Mouse (Mus musculus) heart, embryonic 11.5 days (tissue): ENCODE measurements at regions not wholly inside any gene's neighbourhood (a gene's known extent, or its start where the extent isn't known, plus 50 kb on each side); places are given as distances from the start of the nearest gene placed in this dataset.

Source experiments
- ATAC-seq: fragments of 200-750 bp; cut with Nextera tagmentation; replicated peaks from 2 replicates; pipeline ENCODE4 v1.8.0; 2017; ENCODE audit warnings: moderate library complexity; ENCODE audit not compliant: insufficient number of reproducible peaks, low FRiP score, low TSS enrichment
- H3K27ac ChIP-seq: fragments of 300-500 bp; sonication (generic); 2 replicates; pipeline ENCODE4 v1.5.1; 2014; ENCODE audit warnings: mild to moderate bottlenecking, low read depth, low read length
- H3K27me3 ChIP-seq: fragments of 300-500 bp; sonication (generic); 2 replicates; pipeline ENCODE4 v1.6.1; 2014; ENCODE audit warnings: mild to moderate bottlenecking, low read length, mixed read lengths; ENCODE audit not compliant: control insufficient read depth, insufficient read depth
- H3K36me3 ChIP-seq: fragments of 300-500 bp; sonication (generic); 2 replicates; pipeline ENCODE4 v1.6.1; 2014; ENCODE audit warnings: mild to moderate bottlenecking, low read length, moderate library complexity, mixed read lengths; ENCODE audit not compliant: control insufficient read depth, insufficient read depth
- H3K4me1 ChIP-seq: fragments of 300-500 bp; sonication (generic); 2 replicates; pipeline ENCODE4 v1.6.1; 2014; ENCODE audit warnings: low read length; ENCODE audit not compliant: control insufficient read depth, insufficient read depth
- H3K4me2 ChIP-seq: fragments of 300-500 bp; sonication (generic); 2 replicates; pipeline ENCODE4 v1.6.1; 2014; ENCODE audit warnings: mild to moderate bottlenecking, moderate library complexity
- H3K4me3 ChIP-seq: fragments of 300-500 bp; sonication (generic); 2 replicates; pipeline ENCODE4 v1.5.1; 2014; ENCODE audit warnings: low read depth, low read length
- H3K9ac ChIP-seq: fragments of 300-500 bp; sonication (generic); 2 replicates; pipeline ENCODE4 v1.6.1; 2014; ENCODE audit warnings: mild to moderate bottlenecking, low read depth, low read length, moderate library complexity
- H3K9me3 ChIP-seq: fragments of 300-500 bp; sonication (generic); replicated peaks from 2 replicates; pipeline ENCODE4 v1.6.1; 2016; ENCODE audit warnings: low read length; ENCODE audit not compliant: control insufficient read depth
- WGBS: fragments of 180-500 bp; shearing (Covaris S2); extraction: QIAGEN DNeasy Blood & Tissue Kit; methylation state at CpG from one replicate; pipeline ENCODE4 v1.1.7; 2014; ENCODE audit not compliant: insufficient replicate concordance; 5-methylcytosine and 5-hydroxymethylcytosine counted together

DNA sequence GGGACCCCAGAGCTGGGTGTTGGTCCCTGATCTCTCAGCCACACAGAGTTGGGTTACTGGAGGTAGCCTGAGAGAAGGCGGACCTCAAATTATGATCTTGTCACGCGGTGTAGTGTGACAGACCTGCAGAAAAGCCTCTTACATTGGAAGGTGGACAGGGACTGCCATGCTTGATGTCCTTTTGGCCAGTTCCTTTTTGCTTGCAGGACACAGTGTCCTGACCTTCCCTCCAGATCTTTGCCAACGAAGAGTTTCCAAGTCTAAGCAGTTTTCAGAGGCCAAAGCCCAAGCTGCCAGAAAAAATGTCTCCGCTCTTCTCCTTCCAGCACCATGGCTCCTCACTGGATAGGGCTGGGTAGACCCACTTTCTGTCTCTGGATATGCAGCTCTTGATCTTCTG lies 248.6 kb downstream of the Foxo1 start:
- Histone ChIP-seq H3K4me2 (no peak overlapping the region), H3K9ac (no peak overlapping the region), H3K27me3 (no peaks in the 10 kb centered on the region), H3K4me3 (no peak overlapping the region), H3K4me1 (peaks cover 4% of the 10 kb centered on the region; the same call in 1 of the 2 replicates), H3K27ac (no peak overlapping the region), H3K36me3 (no peaks in the 10 kb centered on the region), H3K9me3 (no peaks in the 10 kb centered on the region)
- no peak for ATAC-seq
- 89% methylated on average over 5 of the region's 5 CpGs for WGBS

DNA sequence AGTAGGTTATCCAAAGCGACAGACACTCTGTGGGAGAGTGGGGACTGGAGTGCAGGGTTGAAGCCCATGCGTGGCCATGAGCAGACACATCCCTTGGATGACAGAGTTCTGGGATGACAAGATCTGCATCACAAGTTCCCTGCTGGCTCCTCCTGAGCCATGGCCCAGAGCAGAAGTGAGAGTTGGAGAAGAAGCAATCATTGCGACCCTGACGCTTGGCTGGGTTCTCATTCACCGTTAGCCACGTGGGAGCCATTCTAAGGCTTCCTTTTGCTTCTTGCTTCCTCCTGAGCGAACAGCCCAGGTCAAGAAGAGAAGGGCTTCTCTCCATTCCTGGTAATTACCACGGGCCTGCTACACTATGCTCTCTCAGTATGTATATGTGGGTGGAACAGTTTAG lies 244.6 kb downstream of the Foxo1 start:
- no peak for ATAC-seq
- H3K4me1 ChIP-seq = peaks cover 4% of the 10 kb centered on the region; the same call in 1 of the 2 replicates
- H3K4me2 ChIP-seq = no peak overlapping the region
- H3K27ac ChIP-seq = no peak overlapping the region
- H3K9ac ChIP-seq = no peak overlapping the region
- no peaks in the 10 kb centered on the region for H3K27me3 ChIP-seq
- H3K4me3 ChIP-seq = no peak overlapping the region
- H3K36me3 ChIP-seq = no peaks in the 10 kb centered on the region
- no peaks in the 10 kb centered on the region; the same call in 1 of the 2 replicates for H3K9me3 ChIP-seq
- WGBS = 83% methylated on average over 8 of the region's 8 CpGs

DNA sequence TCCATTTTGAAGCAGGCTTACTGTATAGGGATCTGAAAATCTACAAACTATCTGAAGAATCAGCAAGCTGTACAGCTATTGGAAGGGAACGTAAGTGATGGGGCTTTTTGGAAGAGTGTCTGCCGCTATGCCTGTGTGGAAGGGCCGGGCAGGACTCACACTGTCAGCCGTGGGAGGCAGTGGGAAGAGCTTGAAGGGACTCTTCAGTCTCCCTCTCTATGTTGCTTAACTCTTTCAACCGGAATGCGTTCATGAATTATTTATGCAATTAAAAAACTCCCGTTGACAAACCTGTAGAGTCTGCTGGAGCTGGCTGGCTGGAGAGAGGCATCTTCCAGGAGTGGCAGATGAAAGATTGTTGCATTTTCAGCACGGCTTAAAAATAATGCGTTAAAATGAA lies 243.4 kb downstream of the Foxo1 start:
- H3K9me3 ChIP-seq = no peaks in the 10 kb centered on the region; the same call in 1 of the 2 replicates
- peaks cover 4% of the 10 kb centered on the region; the same call in 1 of the 2 replicates for H3K4me1 ChIP-seq
- WGBS = 78% methylated on average over 9 of the region's 9 CpGs
- no peak for ATAC-seq
- H3K4me3 ChIP-seq = no peak overlapping the region
- no peaks in the 10 kb centered on the region for H3K27me3 ChIP-seq
- no peak overlapping the region for H3K27ac ChIP-seq
- no peaks in the 10 kb centered on the region for H3K36me3 ChIP-seq
- no peak overlapping the region for H3K4me2 ChIP-seq
- H3K9ac ChIP-seq = no peak overlapping the region

DNA sequence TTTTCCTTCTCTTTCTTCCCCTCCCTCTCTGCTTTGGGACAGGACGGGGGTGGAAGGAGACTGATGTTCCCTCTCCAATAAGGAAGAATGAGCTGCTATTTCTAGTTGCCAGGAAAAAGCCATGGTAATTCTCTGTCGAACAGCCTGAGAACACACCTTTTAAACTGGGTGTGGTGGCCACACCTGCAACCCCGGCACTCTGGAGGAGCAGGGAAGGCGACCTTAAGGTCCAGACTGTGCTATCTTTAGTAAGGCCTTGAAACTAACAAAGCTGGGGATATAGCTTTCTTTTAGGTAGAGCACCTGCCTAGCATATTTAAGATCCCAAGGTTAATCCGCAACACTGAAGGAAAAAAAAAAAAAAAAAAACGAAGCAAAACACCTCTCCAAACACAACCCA lies 242.7 kb downstream of the Foxo1 start:
- ATAC-seq = no peak
- no peaks in the 10 kb centered on the region for H3K27me3 ChIP-seq
- 62% methylated on average over 6 of the region's 6 CpGs for WGBS
- no peaks in the 10 kb centered on the region for H3K36me3 ChIP-seq
- no peak overlapping the region for H3K4me3 ChIP-seq
- no peaks in the 10 kb centered on the region; the same call in 1 of the 2 replicates for H3K9me3 ChIP-seq
- peaks cover 4% of the 10 kb centered on the region; the same call in 1 of the 2 replicates for H3K4me1 ChIP-seq
- no peak overlapping the region for H3K9ac ChIP-seq
- peak overlapping the region; percentile 17; the same call in 1 of the 2 replicates for H3K4me2 ChIP-seq
- H3K27ac ChIP-seq = no peak overlapping the region

DNA sequence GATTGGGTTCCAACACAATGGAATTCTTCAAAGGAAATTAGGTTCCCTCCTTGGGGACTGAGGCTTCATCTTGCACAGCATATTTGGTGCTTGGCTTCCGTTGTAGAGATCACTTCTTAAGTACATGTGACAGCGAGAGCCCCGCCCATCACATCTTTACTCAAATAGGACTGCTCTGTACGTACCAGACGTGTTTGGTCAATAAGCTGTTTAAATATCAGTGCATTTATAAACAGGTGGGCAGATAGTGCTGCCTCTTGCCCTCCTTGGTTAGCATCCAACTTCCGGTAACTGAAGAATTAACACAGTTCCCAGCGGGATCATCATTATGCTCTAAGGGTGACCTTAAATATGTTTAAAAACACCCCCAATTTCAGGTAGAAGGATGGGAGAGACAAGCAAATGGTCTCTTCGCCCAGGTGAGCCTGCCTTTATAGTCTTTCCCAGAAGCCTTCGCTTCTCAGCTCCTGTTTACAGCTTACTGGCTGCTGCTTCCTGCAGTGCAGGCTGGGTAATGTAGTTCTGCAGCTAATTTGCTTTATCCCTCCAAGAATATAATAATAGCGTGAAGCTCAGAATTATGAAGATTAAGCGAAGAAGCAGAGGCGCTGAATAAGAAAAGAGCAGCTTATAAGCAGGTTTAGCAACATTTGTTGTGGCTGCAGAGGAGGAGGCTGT lies 242.1 kb downstream of the Foxo1 start:
- Histone ChIP-seq H3K4me1 (peaks cover 4% of the 10 kb centered on the region; the same call in 1 of the 2 replicates), H3K9ac (no peak overlapping the region), H3K4me2 (peak overlapping the region; percentile 17), H3K27ac (no peak overlapping the region), H3K4me3 (no peak overlapping the region), H3K9me3 (no peaks in the 10 kb centered on the region; the same call in 1 of the 2 replicates), H3K27me3 (no peaks in the 10 kb centered on the region), H3K36me3 (no peaks in the 10 kb centered on the region)
- no peak for ATAC-seq
- WGBS = 61% methylated on average over 12 of the region's 12 CpGs

DNA sequence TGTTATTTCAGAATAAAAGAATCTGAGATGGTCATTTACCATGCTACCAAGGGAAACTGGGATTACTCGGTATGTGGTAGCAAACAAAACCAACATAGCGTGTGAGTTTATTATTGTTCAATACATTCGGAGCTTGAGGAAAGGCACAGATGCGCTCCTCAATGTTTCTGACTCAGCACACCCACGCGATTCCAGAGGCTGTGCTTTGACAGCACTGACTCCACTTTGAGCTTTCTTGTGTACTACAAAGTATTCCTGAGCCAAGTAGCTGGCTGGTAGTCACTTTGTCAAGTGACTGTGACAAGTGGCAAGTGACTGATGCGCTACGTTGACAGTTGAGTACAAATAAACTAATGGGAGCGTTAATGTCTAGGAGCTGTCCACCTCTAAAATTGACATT lies 235.8 kb downstream of the Foxo1 start:
- H3K27me3 ChIP-seq = no peaks in the 10 kb centered on the region
- H3K4me2 ChIP-seq = no peak overlapping the region
- H3K9me3 ChIP-seq = no peaks in the 10 kb centered on the region; the same call in 1 of the 2 replicates
- no peaks in the 10 kb centered on the region for H3K36me3 ChIP-seq
- ATAC-seq = no peak
- no peak overlapping the region for H3K4me3 ChIP-seq
- no peak overlapping the region for H3K9ac ChIP-seq
- H3K4me1 ChIP-seq = peaks cover 3% of the 10 kb centered on the region; the same call in 1 of the 2 replicates
- 69% methylated on average over 9 of the region's 9 CpGs for WGBS
- no peak overlapping the region for H3K27ac ChIP-seq

DNA sequence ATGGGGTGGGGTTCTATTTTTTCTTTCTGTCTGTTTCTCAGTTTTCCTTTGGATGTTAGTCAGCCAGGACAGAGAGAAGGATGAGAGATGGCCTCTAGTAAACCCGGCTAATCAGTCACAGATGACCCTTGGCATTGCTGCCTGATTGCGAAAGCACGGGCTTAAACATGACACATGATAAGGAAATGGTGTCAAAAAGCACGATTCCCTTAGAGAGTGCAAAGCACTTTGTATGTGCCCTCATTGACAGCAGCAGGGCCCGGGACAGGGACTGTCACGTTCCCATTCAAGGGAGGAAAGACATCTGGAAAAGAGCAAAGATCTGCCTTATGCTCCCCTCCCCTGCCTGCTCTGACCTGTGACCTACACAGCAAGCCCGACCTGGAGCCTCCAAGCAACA lies 234.1 kb downstream of the Foxo1 start:
- Histone ChIP-seq H3K36me3 (no peaks in the 10 kb centered on the region), H3K27me3 (peaks cover 4% of the 10 kb centered on the region; the same call in 1 of the 2 replicates), H3K4me1 (peaks cover 3% of the 10 kb centered on the region; the same call in 1 of the 2 replicates), H3K9me3 (no peaks in the 10 kb centered on the region), H3K4me2 (no peak overlapping the region), H3K27ac (no peak overlapping the region), H3K4me3 (no peak overlapping the region), H3K9ac (no peak overlapping the region)
- WGBS = 18% methylated on average over 7 of the region's 7 CpGs
- ATAC-seq = no peak

DNA sequence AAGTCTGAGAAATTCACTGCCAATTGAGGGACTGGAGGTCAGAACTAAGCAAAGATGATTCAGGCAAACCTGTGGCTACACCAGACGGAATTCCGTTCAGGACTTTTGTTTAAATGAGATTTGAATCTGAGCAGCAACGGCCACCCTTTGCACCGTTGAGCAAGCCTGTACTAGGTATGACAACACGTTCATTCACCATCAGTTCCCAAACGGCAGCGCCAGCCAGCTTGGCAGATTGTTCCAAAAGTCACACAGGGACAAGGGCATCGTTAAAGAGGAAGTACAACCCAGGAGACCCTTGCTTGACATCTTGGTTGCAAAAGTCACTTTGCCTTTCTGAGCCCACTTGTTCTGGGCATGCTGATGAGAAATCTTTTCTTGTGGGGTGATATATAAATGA lies 233.5 kb downstream of the Foxo1 start:
- Histone ChIP-seq H3K4me3 (no peak overlapping the region), H3K27me3 (peaks cover 4% of the 10 kb centered on the region; the same call in 1 of the 2 replicates), H3K4me1 (peaks cover 3% of the 10 kb centered on the region; the same call in 1 of the 2 replicates), H3K4me2 (no peak overlapping the region), H3K9me3 (no peaks in the 10 kb centered on the region), H3K9ac (no peak overlapping the region), H3K36me3 (no peaks in the 10 kb centered on the region), H3K27ac (no peak overlapping the region)
- no peak for ATAC-seq
- WGBS = 85% methylated on average over 8 of the region's 8 CpGs

DNA sequence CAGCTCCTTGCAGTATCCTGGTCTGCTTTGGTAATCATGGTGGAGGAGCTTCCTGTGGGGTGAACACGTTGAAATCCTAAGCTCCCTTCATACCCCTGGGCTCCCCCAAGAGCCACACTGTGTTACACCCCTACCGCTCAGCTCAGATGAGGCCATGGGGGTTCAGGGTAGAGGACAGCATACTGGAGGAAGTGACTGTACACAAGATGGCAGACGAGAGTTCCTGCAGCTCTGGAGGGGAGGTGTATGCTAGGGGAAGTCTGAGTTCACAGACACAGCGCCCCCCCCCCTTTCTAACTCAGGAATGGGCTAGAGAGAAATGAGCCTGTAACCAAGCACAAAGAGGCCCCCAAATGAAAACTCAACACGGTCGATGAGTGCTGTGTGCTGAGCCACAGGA lies 231.9 kb downstream of the Foxo1 start:
- Histone ChIP-seq H3K27ac (no peak overlapping the region), H3K4me1 (peaks cover 3% of the 10 kb centered on the region; the same call in 1 of the 2 replicates), H3K4me3 (no peak overlapping the region), H3K9me3 (no peaks in the 10 kb centered on the region), H3K4me2 (no peak overlapping the region), H3K36me3 (no peaks in the 10 kb centered on the region), H3K27me3 (peaks cover 4% of the 10 kb centered on the region; the same call in 1 of the 2 replicates), H3K9ac (no peak overlapping the region)
- WGBS = 78% methylated on average over 6 of the region's 6 CpGs
- no peak for ATAC-seq
